Mouse (Mus musculus): ENCODE data around the gene Flywch2.

- TF ChIP-seq GATA1 (IDR thresholded peaks at IDR 0.05; ENCODE audit: borderline replicate concordance, low read length) (no peak), FLI1 (IDR thresholded peaks at IDR 0.05; ENCODE audit: low read length) (no peak)
Measured at GRCm38 (mm10) chr17:23790269-23791078, 4.6 kb upstream of the Flywch2 start, which contains the start of gene Srrm2.

All from megakaryocyte, embryonic 14.5 days (primary cell).